Mouse (Mus musculus) Patski (cell line): ENCODE measurements around the gene Trappc4. TPM values are rescaled to one million over a fixed set of nuclear protein-coding genes. Genes with fewer than 3 reads are reported as not detected.

Source experiments
- ATAC-seq: fragments of 100-300 bp; one replicate; pipeline ENCODE4 v1.8.0; 2021
- CTCF ChIA-PET: fragments of 350-600 bp; sonication (Branson Sonifier 250); formaldehyde crosslinking; loops from one replicate; lab custom pipeline; 2022; ENCODE audit warnings: inconsistent platforms; lab: Charles Lee
- POLR2A ChIA-PET: fragments of 350-600 bp; sonication (Branson Sonifier 250); formaldehyde crosslinking; loops from one replicate; lab custom pipeline; 2022; ENCODE audit warnings: antibody characterized with exemption, inconsistent platforms; lab: Charles Lee
- DNase-seq: peaks from one replicate; pipeline ENCODE4 v3.0.0-alpha.2; 2011; ENCODE audit warnings: low read depth, low spot score
- H3K27me3 ChIP-seq: fragments of 371-371 bp; one replicate; pipeline ENCODE4 v1.5.1; 2021
- CTCF ChIP-seq: fragments of 100-300 bp; IDR thresholded peaks from one replicate; pipeline ENCODE4 v1.5.1; 2021
- in situ Hi-C: fragments of 300-500 bp; cut with MboI; formaldehyde crosslinking; loops from 3 replicates; pipeline ENCODE4 v1.11.1; 2018; ENCODE audit warnings: low pct_unique_long_range_greater_than_20kb, mixed read lengths
- polyA plus RNA-seq: library from polyadenylated mRNA; unstranded; gene quantifications from one replicate; pipeline ENCODE4 v1.2.3, GENCODE M21; 2021

The Trappc4 gene
- polyA plus RNA-seq, 1 experiment from 2014 or later: 66.3 TPM

GRCm38 (mm10) chr9:44361190-44361917 lies 46.0 kb downstream of the Trappc4 start, which contains the start of gene Vps11:
Gene Vps11, minus strand, starts transcription at chr9:44361670.
- CTCF ChIA-PET: interaction anchor here (0.6 to 2.1 kb wide), 13 partner anchors 15 to 232 kb away, joined by 3 to 9 read pairs (median 3); partner anchors contain the start of genes Cbl, Hmbs, Hyou1 and Rps25
- ATAC-seq: peak; percentile 65

GRCm38 (mm10) chr9:44357207-44357606 lies 50.2 kb downstream of the Trappc4 start:
- POLR2A ChIA-PET: no interaction called here
- CTCF ChIA-PET: interaction anchor here (1.6 kb wide), 1 partner anchor 22 kb away, joined by 4 read pairs; the partner anchor contains the start of gene H2afx
- DNase-seq: no peak
- H3K27me3 ChIP-seq: no peaks in the 10 kb centered on the region
- TF ChIP-seq CTCF: no peak
- in situ Hi-C loops: no loop called here
- ATAC-seq: no peak

More at GRCm38 (mm10) chr9:44361190-44361917, 46.0 kb downstream of the Trappc4 start, which contains the start of gene Vps11:
- DNase-seq: peak; percentile 83
- POLR2A ChIA-PET: interaction anchor here (1.2 to 1.8 kb wide), 2 partner anchors 17 to 19 kb away, joined by 3 to 7 read pairs; partner anchors contain the start of gene Hyou1
- no peaks in the 10 kb centered on the region for H3K27me3 ChIP-seq
- TF ChIP-seq CTCF: no peak
- in situ Hi-C loops: no loop called here

Other genes starting within 250 kb of the Trappc4 start
- 20.2 TPM for gene Cbl, start 173.6 kb downstream of the Trappc4 start, polyA plus RNA-seq
- gene Ccdc153, start 166.9 kb downstream of the Trappc4 start, polyA plus RNA-seq: not detected
- 0.03 TPM for gene Pdzd3, start 156.1 kb downstream of the Trappc4 start, polyA plus RNA-seq
- 1.3 TPM for gene Nlrx1, start 139.0 kb downstream of the Trappc4 start, polyA plus RNA-seq
- gene Abcg4, start 119.0 kb downstream of the Trappc4 start, polyA plus RNA-seq: 0.04 TPM
- 18.1 TPM for gene Hinfp, start 101.9 kb downstream of the Trappc4 start, polyA plus RNA-seq
- gene C2cd2l, start 87.3 kb downstream of the Trappc4 start, polyA plus RNA-seq: 29.5 TPM
- 37.0 TPM for gene Dpagt1, start 81.6 kb downstream of the Trappc4 start, polyA plus RNA-seq
- gene H2afx, start 72.9 kb downstream of the Trappc4 start, polyA plus RNA-seq: 80.2 TPM
- 46.8 TPM for gene Hmbs, start 63.4 kb downstream of the Trappc4 start, polyA plus RNA-seq
- gene Vps11, start 45.9 kb downstream of the Trappc4 start, polyA plus RNA-seq: 46.5 TPM
- gene Hyou1, start 28.1 kb downstream of the Trappc4 start, polyA plus RNA-seq: 190 TPM
- 28.7 TPM for gene Slc37a4, start 10.7 kb downstream of the Trappc4 start, polyA plus RNA-seq
- gene Rps25, start 461 bp downstream of the Trappc4 start, polyA plus RNA-seq: 764 TPM
- gene Ccdc84, start 11.0 kb upstream of the Trappc4 start, polyA plus RNA-seq: 30.5 TPM
- not detected for gene Foxr1, start 33.5 kb upstream of the Trappc4 start, polyA plus RNA-seq
- gene Upk2, start 47.4 kb upstream of the Trappc4 start, polyA plus RNA-seq: not detected
- 40.4 TPM for gene Bcl9l, start 75.2 kb upstream of the Trappc4 start, polyA plus RNA-seq
- gene Cxcr5, start 154.3 kb upstream of the Trappc4 start, polyA plus RNA-seq: not detected
- gene Ddx6, start 197.3 kb upstream of the Trappc4 start, polyA plus RNA-seq: 95.5 TPM